Mouse (Mus musculus) limb, embryonic 14.5 days (tissue): ENCODE results near the gene Il34. TPM values are rescaled to one million over a fixed set of nuclear protein-coding genes. Genes with fewer than 3 reads are reported as not detected.
A peak's percentile ranks its signal among the peaks of the same experiment; 100 is the strongest.

Experiments
- ATAC-seq: fragments of 200-750 bp; cut with Nextera tagmentation; 2 replicates; pipeline ENCODE4 v1.8.0; 2017; ENCODE audit warnings: low read depth, moderate number of reproducible peaks, moderate TSS enrichment; ENCODE audit not compliant: low FRiP score
- DNase-seq: peaks from one replicate; pipeline ENCODE4 v3.0.0-alpha.2; 2015; ENCODE audit warnings: low spot score
- H3K27ac ChIP-seq: fragments of 300-500 bp; sonication (generic); replicated peaks from 2 replicates; pipeline ENCODE4 v1.5.1; 2014; ENCODE audit warnings: low read depth, mild to moderate bottlenecking, low read length, moderate library complexity, mixed read lengths
- H3K27me3 ChIP-seq: fragments of 300-500 bp; sonication (generic); 2 replicates; pipeline ENCODE4 v1.6.1; 2014; ENCODE audit warnings: low read length, mixed read lengths; ENCODE audit not compliant: control insufficient read depth, insufficient read depth
- H3K36me3 ChIP-seq: fragments of 300-500 bp; sonication (generic); 2 replicates; pipeline ENCODE4 v1.6.1; 2014; ENCODE audit warnings: mild to moderate bottlenecking, low read length, moderate library complexity, mixed read lengths; ENCODE audit not compliant: control insufficient read depth, insufficient read depth
- H3K4me1 ChIP-seq: fragments of 300-500 bp; sonication (generic); 2 replicates; pipeline ENCODE4 v1.6.1; 2014; ENCODE audit warnings: antibody characterized with exemption, low read length, mixed read lengths; ENCODE audit not compliant: control insufficient read depth, insufficient read depth
- H3K4me2 ChIP-seq: fragments of 300-500 bp; sonication (generic); replicated peaks from 2 replicates; pipeline ENCODE4 v1.6.1; 2014; ENCODE audit warnings: low read depth, mild to moderate bottlenecking, low read length, moderate library complexity; ENCODE audit not compliant: severe bottlenecking
- H3K4me3 ChIP-seq: fragments of 300-500 bp; sonication (generic); replicated peaks from 2 replicates; pipeline ENCODE4 v1.5.1; 2014; ENCODE audit warnings: low read length
- H3K9ac ChIP-seq: fragments of 300-500 bp; sonication (generic); 2 replicates; pipeline ENCODE4 v1.6.1; 2014; ENCODE audit warnings: mild to moderate bottlenecking, low read depth, low read length, moderate library complexity; ENCODE audit not compliant: severe bottlenecking
- H3K9me3 ChIP-seq: fragments of 300-500 bp; sonication (generic); 2 replicates; pipeline ENCODE4 v1.6.1; 2016; ENCODE audit warnings: low read length; ENCODE audit not compliant: control insufficient read depth
- POLR2A ChIP-seq: fragments of 200-500 bp; IDR thresholded peaks from 2 replicates; pipeline ENCODE4 v1.8.0; 2012; ENCODE audit warnings: inconsistent platforms, mild to moderate bottlenecking, moderate library complexity, borderline replicate concordance; ENCODE audit not compliant: insufficient read depth, insufficient read length; ENCODE audit errors: extremely low read depth
- WGBS: fragments of 180-500 bp; shearing (Covaris S2); extraction: QIAGEN DNeasy Blood & Tissue Kit; methylation state at CpG from one replicate; pipeline ENCODE4 v1.1.7; 2014; 5-methylcytosine and 5-hydroxymethylcytosine counted together
- polyA plus RNA-seq, 2 experiments: library from polyadenylated mRNA; depleted of rRNA in 1 of 2; stranded (reverse) in 1 of 2; unstranded in 1 of 2; fragments of >200 nt; fragmentation: Nextera tagmentation in 1 of 2; extraction: Ambion mirVana in 1 of 2; gene quantifications; 2 replicates each; pipeline versions ENCODE4 v1.2.1 to v1.2.3; 2012 to 2014

Il34 gene
- polyA plus RNA-seq, 2 experiments, result 0.95 to 1.6 TPM

GRCm38 (mm10) chr8:110740629-110741175 lies 65.0 kb downstream of the Il34 start:
- DNase-seq (no peak), ATAC-seq (no peak)
- Histone ChIP-seq H3K4me2 (no peak overlapping the region), H3K36me3 (peaks cover 60% of the 10 kb centered on the region), H3K27me3 (no peaks in the 10 kb centered on the region), H3K9ac (no peak overlapping the region), H3K27ac (no peak overlapping the region), H3K9me3 (no peaks in the 10 kb centered on the region), H3K4me3 (no peak overlapping the region), H3K4me1 (no peaks in the 10 kb centered on the region)
- TF ChIP-seq POLR2A, result no peak
- 82% methylated on average over 5 of the region's 5 CpGs for WGBS

- no peak overlapping the region for H3K4me3 ChIP-seq
- H3K36me3 ChIP-seq, result peaks cover 80% of the 10 kb centered on the region
- no peak overlapping the region for H3K4me2 ChIP-seq
- DNase-seq (no peak), ATAC-seq (no peak)
- H3K27me3 ChIP-seq, result no peaks in the 10 kb centered on the region
- H3K27ac ChIP-seq, result no peak overlapping the region
- no peaks in the 10 kb centered on the region for H3K9me3 ChIP-seq
- H3K4me1 ChIP-seq, result no peaks in the 10 kb centered on the region
- WGBS, result 96% methylated on average over 31 of the region's 35 CpGs
- no peak for TF ChIP-seq POLR2A
- no peak overlapping the region for H3K9ac ChIP-seq
Observed at GRCm38 (mm10) chr8:110738591-110739195, 67.0 kb downstream of the Il34 start.

GRCm38 (mm10) chr8:110733036-110733435 lies 72.7 kb downstream of the Il34 start:
- no peaks in the 10 kb centered on the region for H3K9me3 ChIP-seq
- H3K36me3 ChIP-seq, result peaks cover 96% of the 10 kb centered on the region
- no peak for DNase-seq
- H3K4me3 ChIP-seq, result no peak overlapping the region
- H3K4me2 ChIP-seq, result no peak overlapping the region
- no peak overlapping the region for H3K9ac ChIP-seq
- H3K4me1 ChIP-seq, result no peaks in the 10 kb centered on the region
- 90% methylated on average over 8 of the region's 8 CpGs for WGBS
- no peak for ATAC-seq
- no peaks in the 10 kb centered on the region for H3K27me3 ChIP-seq
- H3K27ac ChIP-seq, result no peak overlapping the region
- TF ChIP-seq POLR2A, result no peak

- Histone ChIP-seq H3K9ac (no peak overlapping the region), H3K4me2 (no peak overlapping the region), H3K27me3 (no peaks in the 10 kb centered on the region), H3K4me3 (no peak overlapping the region), H3K27ac (no peak overlapping the region), H3K4me1 (no peaks in the 10 kb centered on the region), H3K36me3 (peaks cover 96% of the 10 kb centered on the region), H3K9me3 (no peaks in the 10 kb centered on the region)
- TF ChIP-seq POLR2A, result no peak
- ATAC-seq (no peak), DNase-seq (no peak)
- WGBS, result 96% methylated on average over 6 of the region's 8 CpGs
Observed at GRCm38 (mm10) chr8:110731346-110731859, 74.3 kb downstream of the Il34 start.

GRCm38 (mm10) chr8:110726893-110727292 lies 78.8 kb downstream of the Il34 start:
- TF ChIP-seq POLR2A, result no peak
- Histone ChIP-seq H3K27ac (no peak overlapping the region), H3K9me3 (no peaks in the 10 kb centered on the region), H3K4me3 (no peak overlapping the region), H3K27me3 (no peaks in the 10 kb centered on the region), H3K9ac (no peak overlapping the region), H3K4me2 (no peak overlapping the region), H3K36me3 (peaks cover 60% of the 10 kb centered on the region), H3K4me1 (peaks cover 27% of the 10 kb centered on the region; the same call in 1 of the 2 replicates)
- ATAC-seq (peak; percentile 21; the same call in 1 of the 2 replicates), DNase-seq (peak; percentile 59)
- WGBS, result 6% methylated on average over 18 of the region's 18 CpGs
